Mouse (Mus musculus): Measurements from ENCODE around the gene Nrxn3.

DNA sequence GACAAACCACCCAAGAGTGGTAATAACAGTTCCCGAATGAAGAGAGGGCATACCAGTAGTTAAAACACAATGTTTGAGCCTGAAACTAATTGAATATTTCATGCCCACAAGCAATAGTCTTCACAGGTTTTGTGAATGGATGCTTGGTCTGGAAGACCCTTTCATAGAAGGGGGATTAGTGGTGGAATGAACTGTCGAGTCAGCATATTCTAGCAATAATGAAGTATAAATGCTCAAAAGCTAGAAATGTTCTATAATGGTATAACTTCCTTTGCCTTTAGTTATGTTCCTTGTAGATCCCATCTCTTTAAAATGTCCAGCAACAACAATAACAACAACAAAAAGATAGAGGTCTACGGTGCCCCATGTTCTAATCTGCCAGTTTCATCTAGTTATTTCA is 1475.3 kb downstream of the Nrxn3 start:
- TF ChIP-seq CTCF (IDR thresholded peaks at IDR 0.05; ENCODE audit: low read depth, low read length) (no peak), POLR2A (IDR thresholded peaks at IDR 0.05; ENCODE audit: borderline replicate concordance, low read depth, low read length) (no peak)
